Mouse (Mus musculus) kidney, postnatal 14 days (tissue): ENCODE measurements around the gene Mettl15.

ENCODE experiments used
- DNase-seq: peaks from one replicate; pipeline ENCODE4 v3.0.0; 2022; ENCODE audit warnings: mixed read lengths

The Mettl15 gene

GRCm38 (mm10) chr2:109153402-109154050 lies 127.0 kb downstream of the Mettl15 start:
- no peak for DNase-seq

DNA sequence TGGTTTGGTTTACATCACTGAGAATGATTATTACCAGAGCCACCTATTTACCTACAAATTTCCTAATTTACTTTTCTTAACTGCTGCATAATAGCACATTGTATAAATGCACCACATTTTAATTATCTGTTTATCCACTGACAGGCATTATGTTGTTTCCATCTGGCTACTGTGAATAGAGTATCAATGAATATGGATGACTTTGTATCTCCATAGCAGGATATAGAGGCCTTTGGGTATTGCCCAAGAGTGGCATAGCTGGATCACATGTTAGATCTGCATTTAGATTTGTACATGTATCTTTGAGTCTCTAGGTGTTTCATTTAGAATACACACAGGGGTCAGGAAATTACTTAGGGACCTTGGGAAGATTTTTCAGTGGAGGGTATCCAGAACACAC lies 133.3 kb downstream of the Mettl15 start:
- no peak for DNase-seq

DNA sequence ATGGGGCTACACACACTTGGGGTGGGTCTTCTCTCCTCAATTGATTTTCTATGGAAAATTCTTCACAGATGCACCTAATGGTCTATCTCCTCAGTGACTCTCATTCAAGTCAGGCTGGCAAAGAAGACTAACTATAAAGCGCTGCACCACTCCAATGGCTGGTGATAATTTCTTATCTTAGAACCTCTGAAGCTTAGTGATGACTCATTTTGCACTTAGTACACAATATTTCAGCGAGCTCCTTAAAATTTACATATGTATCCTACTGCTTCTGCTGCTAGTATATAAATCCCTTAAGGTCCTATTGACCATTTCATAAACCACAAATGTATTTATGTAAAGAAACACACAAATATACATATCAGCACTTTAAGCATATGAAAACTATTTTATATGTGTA lies 136.1 kb downstream of the Mettl15 start:
- DNase-seq, result no peak

GRCm38 (mm10) chr2:109140330-109140729 lies 140.2 kb downstream of the Mettl15 start:
- DNase-seq, result no peak

DNA sequence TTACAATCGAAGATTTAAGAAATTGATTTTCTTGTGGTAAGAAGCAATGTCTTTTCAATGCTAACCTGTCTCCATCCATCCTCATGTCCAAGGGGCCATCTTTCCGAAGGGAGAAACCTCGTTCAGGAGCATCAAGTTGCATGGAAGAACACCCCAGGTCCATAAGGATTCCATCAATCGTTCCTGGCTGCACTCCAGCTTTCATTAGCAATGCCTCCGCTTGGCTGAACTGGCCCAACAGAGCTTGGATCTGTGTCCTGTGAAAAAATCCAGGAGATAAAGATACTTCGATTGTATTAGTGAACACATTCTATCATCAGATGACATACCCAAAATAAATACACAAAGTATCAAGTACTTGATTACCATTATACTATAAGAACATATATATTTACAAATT lies 143.3 kb downstream of the Mettl15 start:
- no peak for DNase-seq

DNA sequence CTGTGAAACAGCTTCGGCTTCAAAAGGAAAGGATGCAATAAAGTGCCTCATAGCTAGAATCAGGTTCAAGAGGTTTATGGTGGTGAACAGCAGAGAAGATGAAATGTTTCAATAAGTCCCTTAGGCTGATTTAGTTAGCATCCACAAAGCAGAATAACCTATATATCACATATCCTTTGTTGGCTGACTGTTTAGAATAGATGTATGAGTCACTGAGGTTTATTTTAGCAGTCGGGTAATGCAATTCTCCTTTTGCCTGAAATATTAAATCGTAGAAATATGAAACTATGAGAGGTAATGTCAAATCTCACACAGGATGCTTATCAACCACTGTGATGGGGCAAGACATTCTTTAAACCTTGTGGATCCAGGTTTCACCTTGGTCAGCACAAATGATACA lies 149.8 kb downstream of the Mettl15 start:
- DNase-seq, result no peak

GRCm38 (mm10) chr2:109129921-109130320 lies 150.6 kb downstream of the Mettl15 start:
- no peak for DNase-seq

DNA sequence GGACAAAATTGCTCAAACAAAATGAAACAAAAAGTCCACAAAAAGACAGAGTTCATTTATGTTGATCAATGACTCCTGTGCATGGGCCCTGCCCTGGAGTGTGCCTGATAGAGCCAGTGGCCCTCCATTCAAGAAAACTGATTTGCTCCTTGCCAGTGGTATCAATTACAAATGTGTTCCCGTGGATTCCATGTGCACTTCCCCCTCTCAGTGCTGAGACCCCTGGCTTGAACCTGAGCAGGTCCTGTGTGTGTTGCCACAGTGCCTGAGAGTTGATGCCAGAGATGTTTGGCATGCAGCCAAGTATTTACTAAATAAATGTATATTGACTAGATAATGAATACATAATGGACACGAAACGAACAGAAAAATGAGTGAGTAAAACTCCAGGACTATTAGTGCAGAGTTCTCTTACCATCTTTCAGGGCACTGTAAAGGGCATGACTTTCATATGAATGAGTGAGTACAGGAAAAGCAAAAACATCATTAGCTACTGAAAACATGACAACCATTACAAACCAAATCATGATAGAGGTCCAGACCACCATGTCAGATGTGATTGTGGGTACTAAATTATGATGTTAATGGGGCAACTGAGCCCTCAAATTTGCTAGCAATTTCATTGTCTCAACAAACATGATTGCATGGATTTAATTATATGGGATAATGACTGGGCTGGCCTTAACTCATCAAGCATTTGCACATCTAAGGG lies 174.6 kb downstream of the Mettl15 start:
- DNase-seq, result no peak

- no peak for DNase-seq
Observed at GRCm38 (mm10) chr2:109049686-109050085, 230.9 kb downstream of the Mettl15 start.
